Mouse (Mus musculus): ENCODE results near the gene Tnfaip2. TPM values are rescaled to one million over a fixed set of nuclear protein-coding genes. Genes with fewer than 3 reads are reported as not detected.

The Tnfaip2 gene
- 15.6 and 17.9 TPM in 2 replicates for polyA plus RNA-seq (2012; rRNA removed)

DNA sequence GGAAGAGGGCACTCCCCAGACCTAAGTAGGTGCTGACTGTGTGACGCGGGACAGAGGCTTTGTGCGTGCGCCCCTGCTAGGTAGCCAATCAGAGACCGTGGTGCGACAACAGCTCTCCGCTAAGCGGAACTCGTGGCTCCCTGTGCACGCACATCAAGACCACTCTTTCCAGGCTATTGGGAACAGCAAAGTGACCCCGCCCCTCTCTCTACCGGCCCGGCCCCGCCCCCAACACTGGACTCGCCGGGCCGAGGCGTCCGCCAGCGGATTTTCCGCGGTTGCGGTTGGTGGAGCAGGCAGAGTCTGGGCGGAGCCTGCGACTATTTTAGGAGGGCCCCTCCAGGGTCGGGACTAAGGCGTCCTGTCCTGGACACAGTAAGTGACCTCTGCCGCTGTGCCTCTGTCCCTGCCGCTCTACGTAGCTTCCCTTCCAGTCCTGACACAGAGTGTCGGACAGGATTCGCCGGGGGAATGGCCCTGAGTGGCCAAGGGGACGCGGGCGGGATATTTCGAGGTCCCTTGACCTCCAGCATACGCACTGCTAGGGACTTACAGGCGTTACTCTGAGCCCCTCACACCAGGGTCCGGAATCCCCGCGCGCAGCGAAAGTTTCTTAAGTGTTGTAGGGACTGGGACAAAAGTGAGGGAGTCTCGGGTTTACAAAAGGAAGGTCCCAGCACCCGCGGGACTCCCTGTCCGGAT, at the start of gene Tnfaip2:
Gene Tnfaip2, plus strand, starts transcription at position 161 of the 702 bp plus-strand sequence.

DNA sequence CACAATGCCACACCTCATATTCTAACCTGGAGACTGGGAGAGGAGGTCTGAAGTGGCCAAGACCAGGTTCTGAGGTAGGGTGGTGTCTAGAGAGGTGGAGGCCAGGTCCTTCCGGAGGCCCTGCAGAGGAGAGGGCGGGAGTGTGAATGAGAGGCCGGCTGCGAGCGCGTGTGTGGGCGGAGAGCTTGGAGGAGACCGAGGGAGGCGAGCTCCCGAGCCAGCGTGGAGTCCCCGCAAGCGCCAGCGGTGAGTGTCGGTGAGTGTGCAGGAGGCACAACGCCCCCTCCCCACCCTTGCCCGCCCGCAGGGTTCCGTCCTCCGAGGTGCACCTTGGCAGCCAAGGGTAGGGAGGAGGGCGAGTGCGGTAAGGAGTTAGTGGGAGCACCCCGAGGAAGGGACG, 35.6 kb upstream of the Tnfaip2 start, which contains the start of gene Lbhd2:
Gene Lbhd2, plus strand, starts transcription at position 188 of the 400 bp plus-strand sequence.

DNA sequence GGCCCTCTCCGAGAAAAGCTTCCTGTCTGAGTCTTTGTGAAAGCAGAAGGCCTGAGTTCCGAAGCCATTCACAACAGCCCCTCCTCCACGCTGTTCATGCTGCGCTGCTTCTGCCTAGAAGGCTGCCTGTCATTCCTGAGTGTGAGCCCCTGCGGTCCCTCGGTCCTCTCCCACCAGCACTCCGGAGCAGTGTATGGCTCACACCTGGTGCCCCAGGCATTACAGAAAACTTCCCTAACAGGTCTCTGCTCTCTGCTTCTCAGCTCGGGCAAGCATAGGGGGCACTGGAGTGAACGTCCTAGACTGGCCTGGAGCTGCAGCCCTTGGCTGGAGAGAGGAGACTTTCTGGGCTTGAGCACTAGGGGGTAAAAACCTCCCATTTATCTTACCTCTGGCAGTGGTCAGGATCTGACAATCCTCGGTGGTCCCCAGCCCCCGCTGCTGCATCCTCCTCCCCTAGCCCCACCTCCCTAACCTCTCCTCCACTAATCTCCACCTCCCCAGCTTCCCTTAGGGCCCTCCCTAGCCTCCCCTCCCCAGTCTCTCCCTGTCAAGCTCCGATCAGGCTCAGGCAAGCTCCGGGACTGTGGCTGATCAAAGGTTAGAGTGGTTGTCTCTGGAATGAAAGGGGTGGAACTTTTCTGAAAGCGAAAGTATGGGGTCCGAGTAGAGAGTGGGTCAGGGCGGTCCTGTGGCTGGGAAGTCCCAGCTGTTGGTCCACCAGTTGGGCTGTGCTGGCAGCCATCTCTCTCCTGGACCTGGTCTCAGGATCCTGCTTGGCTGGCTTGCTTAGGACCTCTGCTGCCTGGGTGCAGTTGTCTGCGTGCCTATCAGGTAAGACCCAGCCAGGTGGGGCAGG, 25.1 kb upstream of the Tnfaip2 start, which contains the start of gene Exoc3l4:
Gene Exoc3l4, plus strand, starts transcription at position 97 of the 859 bp plus-strand sequence.

DNA sequence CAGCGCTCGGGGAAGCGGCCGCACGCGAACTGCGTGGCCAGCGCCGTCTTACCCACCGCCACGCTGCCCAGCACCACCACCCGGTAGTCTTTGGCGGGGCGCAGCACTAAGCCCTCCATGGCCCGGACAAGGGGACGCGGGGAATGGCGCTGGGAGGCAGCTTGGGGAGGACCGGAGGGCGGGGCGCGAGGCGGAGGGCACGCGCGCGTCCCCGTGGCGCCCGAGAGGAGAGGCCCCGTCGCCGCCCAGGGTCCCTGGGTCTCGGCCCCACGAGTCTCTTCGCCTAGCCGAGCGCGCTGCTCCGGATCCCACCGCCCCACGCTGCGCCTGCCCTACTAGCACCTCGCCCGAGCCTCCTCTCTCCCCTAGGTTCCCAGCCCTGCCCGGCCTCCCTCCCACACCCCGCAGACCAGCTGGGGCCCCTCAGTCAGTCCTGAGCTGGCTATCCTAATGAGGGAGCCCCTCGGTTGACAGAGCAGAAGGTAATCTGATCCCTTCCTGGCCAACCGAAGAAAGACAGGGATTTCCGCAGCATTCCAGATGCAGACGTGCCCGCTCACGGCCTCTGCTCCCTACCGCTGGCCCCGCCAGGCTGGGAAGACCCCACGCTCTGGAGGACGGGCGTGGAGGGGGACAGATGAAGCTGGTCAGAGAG, 43.5 kb downstream of the Tnfaip2 start, which contains the start of gene Gm266:
Gene Gm266, minus strand, starts transcription at position 172 of the 655 bp plus-strand sequence.

Other genes with a start within 250 kb of the Tnfaip2 start
- gene Amn, start 171.4 kb upstream of the Tnfaip2 start, polyA plus RNA-seq (2012; rRNA removed), result 7.4 and 22.4 TPM in 2 replicates
- 318 and 329 TPM in 2 replicates for gene Cdc42bpb, start 64.8 kb upstream of the Tnfaip2 start, polyA plus RNA-seq (2012; rRNA removed)
- 0.33 TPM in 1 of 2 replicates, not detected in the other for gene Lbhd2, start 35.7 kb upstream of the Tnfaip2 start, polyA plus RNA-seq (2012; rRNA removed)
- 10.1 and 13.1 TPM in 2 replicates for gene Exoc3l4, start 25.5 kb upstream of the Tnfaip2 start, polyA plus RNA-seq (2012; rRNA removed)
- 0.91 and 1.5 TPM in 2 replicates for gene Gm266, start 43.4 kb downstream of the Tnfaip2 start, polyA plus RNA-seq (2012; rRNA removed)
- 81.9 and 99.6 TPM in 2 replicates for gene Eif5, start 95.5 kb downstream of the Tnfaip2 start, polyA plus RNA-seq (2012; rRNA removed)
- 24.0 and 28.9 TPM in 2 replicates for gene Mark3, start 132.1 kb downstream of the Tnfaip2 start, polyA plus RNA-seq (2012; rRNA removed)
- gene Ckb, start 229.9 kb downstream of the Tnfaip2 start, polyA plus RNA-seq (2012; rRNA removed), result 744 and 946 TPM in 2 replicates
- gene Trmt61a, start 235.6 kb downstream of the Tnfaip2 start, polyA plus RNA-seq (2012; rRNA removed), result 29.6 and 41.0 TPM in 2 replicates

Measured in colon, adult 2 months (tissue).